Mouse (Mus musculus): ENCODE measurements at regions not wholly inside any gene's neighbourhood (a gene's known extent, or its start where the extent isn't known, plus 50 kb on each side); places are given as distances from the start of the nearest gene placed in this dataset.
"Not testable (repeated sequence)": the region's sequence is repeated elsewhere in the genome, so short reads cannot be mapped to it uniquely, and the experiment has no call there.

GRCm38 (mm10) chr6:53233777-53234176, 53.3 kb upstream of the Creb5 start:
- no peak for DNase-seq (ENCODE audit: low read depth, low spot score)

- no peak for DNase-seq (ENCODE audit: low read depth, low spot score)
These were observed 54.5 kb upstream of the Creb5 start for GRCm38 (mm10) chr6:53232616-53233015.

- no peak for DNase-seq (ENCODE audit: low read depth, low spot score)
These were observed 57.7 kb upstream of the Creb5 start for GRCm38 (mm10) chr6:53229350-53229749.

GRCm38 (mm10) chr6:53222104-53222503, 65.0 kb upstream of the Creb5 start:
- no peak for DNase-seq (ENCODE audit: low read depth, low spot score)

- no peak for DNase-seq (ENCODE audit: low read depth, low spot score)
These were observed 65.4 kb upstream of the Creb5 start for GRCm38 (mm10) chr6:53221668-53222005.

GRCm38 (mm10) chr6:53220784-53221667, 66.0 kb upstream of the Creb5 start:
- DNase-seq (ENCODE audit: low read depth, low spot score): no peak

GRCm38 (mm10) chr6:53218871-53219286, 68.2 kb upstream of the Creb5 start:
- no peak for DNase-seq (ENCODE audit: low read depth, low spot score)

GRCm38 (mm10) chr6:53217234-53218015, 69.6 kb upstream of the Creb5 start:
- DNase-seq (ENCODE audit: low read depth, low spot score): no peak

- no peak for DNase-seq (ENCODE audit: low read depth, low spot score)
These were observed 70.4 kb upstream of the Creb5 start for GRCm38 (mm10) chr6:53216715-53217114.

GRCm38 (mm10) chr6:53211420-53211819, 75.7 kb upstream of the Creb5 start:
- no peak for DNase-seq (ENCODE audit: low read depth, low spot score)

GRCm38 (mm10) chr6:53209398-53209797, 77.7 kb upstream of the Creb5 start:
- DNase-seq (ENCODE audit: low read depth, low spot score): no peak

- DNase-seq (ENCODE audit: low read depth, low spot score): no peak
These were observed 78.6 kb upstream of the Creb5 start for GRCm38 (mm10) chr6:53208474-53208873.

- no peak for DNase-seq (ENCODE audit: low read depth, low spot score)
These were observed 79.3 kb upstream of the Creb5 start for GRCm38 (mm10) chr6:53207781-53208180.

- DNase-seq (ENCODE audit: low read depth, low spot score): no peak
These were observed 79.7 kb upstream of the Creb5 start for GRCm38 (mm10) chr6:53207361-53207760.

- no peak for DNase-seq (ENCODE audit: low read depth, low spot score)
These were observed 85.7 kb upstream of the Creb5 start for GRCm38 (mm10) chr6:53201281-53201956.

GRCm38 (mm10) chr6:53199474-53199873, 87.6 kb upstream of the Creb5 start:
- DNase-seq (ENCODE audit: low read depth, low spot score): no peak

GRCm38 (mm10) chr6:53182131-53182530, 104.9 kb upstream of the Creb5 start:
- DNase-seq (ENCODE audit: low read depth, low spot score): not testable (repeated sequence)

GRCm38 (mm10) chr6:53164423-53164841, 96.0 kb upstream of the Jazf1 start:
- no peak for DNase-seq (ENCODE audit: low read depth, low spot score)

GRCm38 (mm10) chr6:53163091-53163490, 94.7 kb upstream of the Jazf1 start:
- DNase-seq (ENCODE audit: low read depth, low spot score): no peak

GRCm38 (mm10) chr6:53161627-53162026, 93.2 kb upstream of the Jazf1 start:
- DNase-seq (ENCODE audit: low read depth, low spot score): no peak

- DNase-seq (ENCODE audit: low read depth, low spot score): no peak
These were observed 86.2 kb upstream of the Jazf1 start for GRCm38 (mm10) chr6:53154621-53155020.

GRCm38 (mm10) chr6:53147478-53147877, 79.0 kb upstream of the Jazf1 start:
- DNase-seq (ENCODE audit: low read depth, low spot score): no peak

Data from CD4-positive helper T cell, adult 2 months (primary cell).